Mouse (Mus musculus) cerebellum, postnatal 4 days (tissue): ENCODE data around the gene Tnrc6b.

Experiments
- DNase-seq, 2 experiments: peaks; one replicate each; pipeline ENCODE4 v3.0.0; 2022; ENCODE audit warnings: low spot score in 2 of 2, mixed read lengths in 1 of 2

Tnrc6b gene

GRCm38 (mm10) chr15:80955836-80956438 is 244.8 kb downstream of the Tnrc6b start:
- DNase-seq: no peak

GRCm38 (mm10) chr15:80969371-80969770 is 258.3 kb downstream of the Tnrc6b start:
- no peak for DNase-seq

GRCm38 (mm10) chr15:80974311-80974710 is 263.2 kb downstream of the Tnrc6b start:
- no peak for DNase-seq

GRCm38 (mm10) chr15:80975666-80976065 is 264.6 kb downstream of the Tnrc6b start:
- DNase-seq: no peak

- peak; percentile 70 to 87 for DNase-seq
Observed at GRCm38 (mm10) chr15:80977620-80978334, 266.7 kb downstream of the Tnrc6b start, which contains the start of gene Sgsm3. Sgsm3 (plus strand) TSS chr15:80977765.

GRCm38 (mm10) chr15:80979611-80980010 is 268.5 kb downstream of the Tnrc6b start:
- no peak for DNase-seq

- no peak for DNase-seq
Observed at GRCm38 (mm10) chr15:80981176-80981575, 270.1 kb downstream of the Tnrc6b start.

- DNase-seq: no peak
Observed at GRCm38 (mm10) chr15:80983264-80983663, 272.2 kb downstream of the Tnrc6b start.

GRCm38 (mm10) chr15:80988331-80988730 is 277.2 kb downstream of the Tnrc6b start:
- DNase-seq: no peak

GRCm38 (mm10) chr15:80989712-80990111 is 278.6 kb downstream of the Tnrc6b start:
- no peak for DNase-seq
